Mouse (Mus musculus) cerebellum, adult 2 months (tissue): ENCODE data around the gene Ung.

Experiments used
- CTCF ChIP-seq: fragments of 200-500 bp; IDR thresholded peaks from 2 replicates; pipeline ENCODE4 v1.5.1; 2011; ENCODE audit warnings: low read depth, mild to moderate bottlenecking, control low read depth, low read length, moderate library complexity, borderline replicate concordance; ENCODE audit not compliant: insufficient read depth
- POLR2A ChIP-seq: fragments of 200-500 bp; IDR thresholded peaks from 2 replicates; pipeline ENCODE4 v1.6.1; 2011; ENCODE audit warnings: low read length, control low read depth, borderline replicate concordance; ENCODE audit not compliant: insufficient read depth

DNA sequence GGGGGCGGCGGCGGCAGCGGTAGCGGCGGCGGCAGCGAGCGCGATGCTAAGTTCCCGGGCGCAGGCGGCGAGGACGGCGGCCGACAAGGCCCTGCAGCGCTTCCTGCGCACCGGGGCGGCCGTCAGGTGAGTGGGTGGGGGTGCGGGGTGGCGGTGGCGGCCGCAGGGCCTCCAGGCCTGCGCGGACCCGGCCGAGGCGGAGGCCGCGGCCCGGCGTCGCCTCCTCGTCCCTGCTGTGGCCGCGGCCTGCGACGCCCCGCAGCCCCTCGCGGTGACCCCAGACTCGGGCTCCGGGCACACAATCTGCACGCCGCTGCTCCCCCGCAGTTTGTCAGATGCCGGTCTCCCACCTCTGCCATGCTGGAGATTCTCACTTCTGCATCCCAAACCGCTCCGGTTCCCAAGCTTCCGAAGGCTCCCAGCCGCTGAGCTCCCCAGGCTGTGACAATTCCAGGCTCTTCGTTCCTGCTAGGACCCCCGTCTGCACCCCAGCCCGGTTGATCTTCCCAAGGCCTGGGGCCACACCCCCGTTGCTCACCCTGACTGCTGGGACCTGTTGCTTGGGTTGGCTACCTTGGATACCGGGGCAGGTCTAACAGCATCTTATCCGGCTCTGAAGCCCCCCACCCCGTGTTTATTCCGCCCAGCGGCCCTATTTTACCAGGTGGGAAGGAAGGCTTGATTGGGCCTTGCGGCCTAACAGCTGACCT is 29.6 kb upstream of the Ung start:
- TF ChIP-seq POLR2A (no peak), CTCF (no peak)
